Mouse (Mus musculus) midbrain, embryonic 10.5 days (tissue): ENCODE measurements around the gene Rhobtb1. TPM values are rescaled to one million over a fixed set of nuclear protein-coding genes. Genes with fewer than 3 reads are reported as not detected.

Experiments used
- DNase-seq: peaks from one replicate; pipeline ENCODE4 v3.0.0-alpha.2; 2017; ENCODE audit warnings: low spot score
- H3K27ac ChIP-seq: fragments of 300-500 bp; sonication (generic); replicated peaks from 2 replicates; pipeline ENCODE4 v1.5.1; 2016; ENCODE audit warnings: mild to moderate bottlenecking
- H3K27me3 ChIP-seq: fragments of 300-500 bp; sonication (generic); 2 replicates; pipeline ENCODE4 v1.6.1; 2016; ENCODE audit warnings: low read depth, mild to moderate bottlenecking; ENCODE audit not compliant: poor library complexity, severe bottlenecking
- H3K36me3 ChIP-seq: fragments of 300-500 bp; sonication (generic); 2 replicates; pipeline ENCODE4 v1.6.1; 2016; ENCODE audit warnings: mild to moderate bottlenecking, moderate library complexity
- H3K4me1 ChIP-seq: fragments of 300-500 bp; sonication (generic); 2 replicates; pipeline ENCODE4 v1.6.1; 2016
- H3K4me3 ChIP-seq: fragments of 300-500 bp; sonication (generic); 2 replicates; pipeline ENCODE4 v1.5.1; 2016; ENCODE audit warnings: mild to moderate bottlenecking, moderate library complexity
- H3K9me3 ChIP-seq: fragments of 300-500 bp; sonication (generic); replicated peaks from 2 replicates; pipeline ENCODE4 v1.6.1; 2016; ENCODE audit warnings: mild to moderate bottlenecking
- WGBS: fragments of 180-500 bp; shearing (Covaris S2); methylation state at CpG from one replicate; pipeline ENCODE4 v1.1.7; 2016; 5-methylcytosine and 5-hydroxymethylcytosine counted together
- polyA plus RNA-seq: library from polyadenylated mRNA; unstranded; fragments of >200 nt; fragmentation: Nextera tagmentation; extraction: Ambion mirVana; gene quantifications from 2 replicates; pipeline ENCODE4 v1.2.1, GENCODE M21; 2016

Rhobtb1 gene
- polyA plus RNA-seq, 1 experiment from 2014 or later, result 12.6 TPM

DNA sequence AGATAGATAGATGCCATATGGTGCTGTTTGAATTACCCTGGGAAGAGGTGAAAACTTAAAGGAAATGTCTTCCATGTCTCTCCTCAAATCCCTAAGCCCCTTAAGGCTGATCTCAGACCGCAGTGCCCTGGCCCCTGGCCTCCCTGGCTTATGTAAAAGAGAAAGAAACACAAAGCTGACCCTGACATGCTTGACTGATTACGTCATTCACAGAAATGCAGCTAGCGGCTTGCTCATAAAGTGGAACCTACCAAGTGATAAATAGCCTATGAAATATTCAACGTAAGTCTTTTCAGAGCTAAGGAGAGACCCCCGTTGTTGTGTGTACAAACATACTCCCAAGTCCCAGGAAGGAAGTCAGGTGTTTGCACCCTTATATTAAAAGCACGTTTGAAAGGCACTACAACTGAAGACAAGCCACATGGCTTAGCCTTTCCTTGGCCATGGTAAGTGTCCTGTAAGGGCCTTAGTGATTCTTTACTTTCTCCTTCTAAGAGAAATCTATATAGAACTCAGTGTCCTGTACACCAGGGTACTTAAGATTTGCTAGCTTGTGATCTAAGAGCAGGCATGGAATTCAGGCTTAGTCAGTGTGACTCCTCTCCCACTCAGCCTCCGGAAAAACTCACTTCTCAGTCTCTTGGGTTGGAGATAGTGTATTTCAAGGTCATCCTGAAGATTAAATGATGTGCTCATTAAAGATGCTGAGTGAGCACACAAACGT is 53.6 kb downstream of the Rhobtb1 start:
- Histone ChIP-seq H3K27ac (peak overlapping the region; percentile 56), H3K4me3 (no peak overlapping the region)

DNA sequence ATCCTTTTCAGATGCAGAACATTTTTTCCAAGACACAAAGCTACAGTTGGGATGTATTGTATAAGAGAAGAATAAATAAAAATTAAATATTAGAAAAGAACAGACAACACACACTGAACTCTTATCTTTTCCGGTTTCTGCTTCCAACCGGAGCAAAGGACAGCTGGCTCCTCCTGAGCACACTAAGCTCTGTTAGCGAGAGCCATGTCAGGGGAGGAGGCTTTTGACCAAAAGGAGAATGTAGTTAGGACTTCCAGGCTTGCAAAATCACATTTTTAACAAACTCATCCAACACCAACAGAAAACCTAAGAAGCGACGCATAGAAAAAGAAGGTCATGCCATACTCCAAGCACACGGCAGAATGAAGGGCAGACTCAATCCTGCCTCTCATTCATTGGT is 54.8 kb downstream of the Rhobtb1 start:
- no peaks in the 10 kb centered on the region for H3K27me3 ChIP-seq
- H3K27ac ChIP-seq, result no peak overlapping the region
- no peaks in the 10 kb centered on the region for H3K9me3 ChIP-seq
- DNase-seq, result no peak
- H3K36me3 ChIP-seq, result 0 out of 2 replicates have a peak, but pooled peaks cover 3% of the 10 kb centered on the region
- no peak overlapping the region for H3K4me3 ChIP-seq
- peaks cover 13% of the 10 kb centered on the region for H3K4me1 ChIP-seq
- 91% methylated on average over 6 of the region's 6 CpGs for WGBS

More for the DNA sequence above, 53.6 kb downstream of the Rhobtb1 start:
- Histone ChIP-seq H3K27me3 (no peaks in the 10 kb centered on the region), H3K9me3 (no peaks in the 10 kb centered on the region), H3K36me3 (no peaks in the 10 kb centered on the region), H3K4me1 (peaks cover 13% of the 10 kb centered on the region)
- peak; percentile 42 for DNase-seq
- WGBS, result 34% methylated on average over 8 of the region's 8 CpGs

DNA sequence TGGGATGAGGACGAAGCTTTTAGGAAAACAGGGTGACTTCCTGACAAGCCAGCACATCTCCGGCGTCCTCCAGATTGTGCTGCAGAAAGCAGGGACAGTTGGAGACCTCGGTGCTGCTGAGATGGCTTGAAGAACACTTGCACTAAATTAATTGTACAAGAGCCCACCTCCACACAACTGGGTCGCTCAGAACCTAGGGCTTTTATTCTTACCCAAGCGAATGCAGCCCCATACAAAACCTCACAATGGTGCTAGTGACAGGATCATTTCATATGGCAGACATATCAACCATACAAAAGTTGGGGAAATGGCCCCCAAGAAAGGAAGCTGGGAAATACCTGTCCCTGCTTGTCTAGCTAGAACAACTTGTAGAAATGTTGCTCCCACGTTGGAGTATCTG is 56.2 kb downstream of the Rhobtb1 start:
- Histone ChIP-seq H3K27me3 (no peaks in the 10 kb centered on the region), H3K36me3 (0 out of 2 replicates have a peak, but pooled peaks cover 3% of the 10 kb centered on the region), H3K4me1 (peaks cover 25% of the 10 kb centered on the region), H3K4me3 (no peak overlapping the region), H3K27ac (no peak overlapping the region), H3K9me3 (no peaks in the 10 kb centered on the region)
- WGBS, result 85% methylated on average over 7 of the region's 7 CpGs
- no peak for DNase-seq

DNA sequence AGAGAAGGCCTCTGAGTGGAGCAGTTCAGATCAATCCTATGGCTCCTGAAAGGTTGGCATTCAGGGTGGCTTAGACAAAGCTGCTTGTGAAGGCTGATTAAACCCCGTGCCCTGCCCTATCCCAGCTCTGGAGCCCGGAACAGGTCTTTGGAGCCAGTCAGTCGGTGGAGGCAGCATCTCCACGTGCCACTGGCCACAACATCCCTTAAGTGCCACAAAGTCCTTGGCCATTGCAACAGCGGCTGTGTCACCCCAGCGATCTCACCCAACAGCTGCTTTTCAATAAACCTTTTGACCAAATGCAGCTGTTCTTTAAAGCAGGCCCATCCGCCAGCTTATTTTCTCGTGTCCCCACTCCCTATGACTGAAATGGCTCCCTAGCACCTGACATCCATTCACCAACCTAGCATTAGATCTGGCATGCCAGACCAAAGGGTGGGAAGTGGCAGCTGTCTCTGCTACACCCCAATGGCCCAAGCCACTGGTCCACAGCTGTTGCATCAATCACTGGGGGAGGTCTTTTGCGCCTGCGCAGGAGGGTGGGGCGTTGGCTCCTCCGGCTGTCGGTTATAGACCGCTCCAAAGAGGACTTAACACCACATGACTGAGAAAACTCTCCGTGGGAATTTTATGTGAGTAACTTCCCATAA is 56.9 kb downstream of the Rhobtb1 start:
- no peaks in the 10 kb centered on the region for H3K27me3 ChIP-seq
- H3K36me3 ChIP-seq, result 0 out of 2 replicates have a peak, but pooled peaks cover 3% of the 10 kb centered on the region
- WGBS, result 88% methylated on average over 15 of the region's 15 CpGs
- no peak overlapping the region for H3K4me3 ChIP-seq
- DNase-seq, result no peak
- H3K9me3 ChIP-seq, result no peaks in the 10 kb centered on the region
- H3K27ac ChIP-seq, result no peak overlapping the region
- H3K4me1 ChIP-seq, result peaks cover 25% of the 10 kb centered on the region

DNA sequence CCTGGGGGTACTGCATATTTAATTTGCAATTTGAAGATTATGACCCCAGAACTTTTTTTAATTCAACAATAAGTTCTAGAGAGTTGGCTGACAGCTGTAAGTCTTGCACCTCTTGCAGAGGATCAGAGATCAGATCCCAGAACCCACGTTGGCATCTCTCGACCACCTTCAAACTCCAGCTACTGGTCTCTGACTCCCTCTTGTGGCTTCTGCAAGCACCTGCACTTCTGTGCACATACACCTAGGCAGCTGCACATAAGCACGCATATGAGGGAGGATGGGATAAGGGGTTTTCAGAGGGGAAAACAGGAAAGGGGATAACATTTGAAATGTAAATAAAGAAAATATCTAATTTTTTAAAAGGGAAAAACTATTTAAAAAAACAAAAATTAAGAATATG is 57.5 kb downstream of the Rhobtb1 start:
- H3K9me3 ChIP-seq, result no peaks in the 10 kb centered on the region
- no peaks in the 10 kb centered on the region for H3K27me3 ChIP-seq
- H3K27ac ChIP-seq, result no peak overlapping the region
- 0 out of 2 replicates have a peak, but pooled peaks cover 3% of the 10 kb centered on the region for H3K36me3 ChIP-seq
- WGBS, result 94% methylated on average over 3 of the region's 3 CpGs
- no peak overlapping the region for H3K4me3 ChIP-seq
- DNase-seq, result no peak
- peaks cover 31% of the 10 kb centered on the region for H3K4me1 ChIP-seq

DNA sequence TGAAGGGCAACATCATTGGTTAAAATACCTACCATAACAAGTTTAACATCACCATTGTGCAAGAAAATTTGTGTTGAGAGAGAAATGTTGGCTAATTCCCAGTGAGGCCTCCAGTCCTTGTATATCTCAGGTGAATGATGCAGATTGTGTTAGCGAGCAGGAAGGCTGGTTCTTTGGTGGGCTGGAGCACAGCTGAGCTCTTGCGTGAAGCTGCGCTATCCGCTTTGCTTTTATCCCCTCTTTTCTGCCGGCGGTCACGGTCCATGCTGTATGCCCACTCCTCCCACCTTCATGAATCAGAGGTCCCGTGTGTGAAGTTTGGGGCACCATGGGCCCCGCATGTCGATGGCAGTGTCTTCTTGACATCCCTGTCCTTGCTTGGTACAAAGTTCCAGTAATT is 58.8 kb downstream of the Rhobtb1 start:
- no peak for DNase-seq
- Histone ChIP-seq H3K9me3 (no peaks in the 10 kb centered on the region), H3K4me3 (no peak overlapping the region), H3K36me3 (0 out of 2 replicates have a peak, but pooled peaks cover 3% of the 10 kb centered on the region), H3K27me3 (no peaks in the 10 kb centered on the region), H3K27ac (no peak overlapping the region), H3K4me1 (peaks cover 31% of the 10 kb centered on the region)
- 96% methylated on average over 10 of the region's 10 CpGs for WGBS

DNA sequence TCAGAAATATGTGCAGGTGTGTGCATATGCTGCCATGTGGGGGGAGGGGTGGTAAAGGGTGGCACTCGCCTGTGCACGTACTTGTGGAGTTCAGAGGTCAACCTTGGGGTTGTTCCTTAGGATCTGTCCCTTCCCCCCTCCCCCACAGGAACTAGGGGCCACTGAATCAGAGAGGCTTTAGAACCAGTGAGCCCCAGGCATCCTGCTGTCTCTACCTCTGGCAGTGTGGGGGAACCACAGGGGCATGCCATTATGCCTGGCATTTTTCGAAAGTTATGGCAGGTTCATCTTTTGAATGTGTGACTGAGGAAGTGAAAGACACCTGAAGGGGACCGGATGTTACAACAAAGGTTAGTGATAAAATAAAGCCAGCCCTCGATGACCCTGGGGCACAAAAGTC is 59.4 kb downstream of the Rhobtb1 start:
- 81% methylated on average over 5 of the region's 5 CpGs for WGBS
- Histone ChIP-seq H3K9me3 (no peaks in the 10 kb centered on the region), H3K27me3 (no peaks in the 10 kb centered on the region), H3K27ac (no peak overlapping the region), H3K4me1 (peaks cover 25% of the 10 kb centered on the region), H3K36me3 (0 out of 2 replicates have a peak, but pooled peaks cover 7% of the 10 kb centered on the region), H3K4me3 (no peak overlapping the region)
- DNase-seq, result no peak

DNA sequence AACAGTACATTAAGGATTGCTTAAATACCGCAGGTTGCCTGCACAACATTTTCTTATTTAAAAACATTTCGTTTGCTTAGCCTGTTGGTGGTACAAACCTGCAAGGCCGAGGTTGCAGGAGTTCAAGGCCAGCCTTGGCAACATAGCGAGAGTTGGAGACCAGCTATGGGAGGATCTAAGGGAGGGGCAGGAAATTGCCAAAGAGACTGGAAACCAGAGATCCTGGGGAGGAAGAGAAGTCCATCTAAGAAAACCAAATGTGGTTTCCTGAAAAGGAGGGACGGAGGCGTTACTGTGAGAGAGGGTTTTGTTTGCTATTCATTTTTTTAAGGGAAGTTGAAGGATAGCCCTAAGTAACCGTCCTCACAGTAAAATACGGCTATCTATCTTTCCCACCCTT is 60.3 kb downstream of the Rhobtb1 start:
- Histone ChIP-seq H3K4me3 (peak overlapping the region; percentile 89), H3K36me3 (peaks cover 16% of the 10 kb centered on the region), H3K4me1 (peaks cover 25% of the 10 kb centered on the region), H3K27ac (peak overlapping the region; percentile 98), H3K27me3 (no peaks in the 10 kb centered on the region), H3K9me3 (peaks cover 4% of the 10 kb centered on the region)
- no peak for DNase-seq
- 59% methylated on average over 8 of the region's 8 CpGs for WGBS

DNA sequence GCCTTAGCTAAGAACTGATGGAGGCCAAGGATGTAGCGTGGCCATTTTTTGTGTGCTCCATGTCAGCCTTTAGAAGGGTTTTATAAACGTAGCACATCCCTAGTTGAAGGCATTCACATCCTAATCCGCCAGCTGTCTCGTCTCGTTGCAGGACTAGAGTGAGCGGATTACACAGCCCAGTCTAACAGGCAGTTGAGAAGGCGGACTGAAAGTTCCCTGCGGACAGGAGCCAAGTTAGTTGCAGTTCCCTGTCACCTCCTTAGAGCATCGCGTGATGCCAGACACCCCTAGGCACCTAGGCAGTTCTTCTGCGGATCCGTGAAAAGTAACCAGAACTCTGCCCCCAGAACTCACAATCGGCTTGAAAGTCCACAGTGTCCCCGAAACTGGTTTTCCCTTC is 60.7 kb downstream of the Rhobtb1 start:
- Histone ChIP-seq H3K36me3 (peaks cover 20% of the 10 kb centered on the region), H3K4me3 (peak overlapping the region; percentile 89), H3K27ac (peak overlapping the region; percentile 98), H3K4me1 (peaks cover 25% of the 10 kb centered on the region), H3K27me3 (no peaks in the 10 kb centered on the region), H3K9me3 (peaks cover 7% of the 10 kb centered on the region)
- peak; percentile 65 for DNase-seq
- 3% methylated on average over 14 of the region's 14 CpGs for WGBS

DNA sequence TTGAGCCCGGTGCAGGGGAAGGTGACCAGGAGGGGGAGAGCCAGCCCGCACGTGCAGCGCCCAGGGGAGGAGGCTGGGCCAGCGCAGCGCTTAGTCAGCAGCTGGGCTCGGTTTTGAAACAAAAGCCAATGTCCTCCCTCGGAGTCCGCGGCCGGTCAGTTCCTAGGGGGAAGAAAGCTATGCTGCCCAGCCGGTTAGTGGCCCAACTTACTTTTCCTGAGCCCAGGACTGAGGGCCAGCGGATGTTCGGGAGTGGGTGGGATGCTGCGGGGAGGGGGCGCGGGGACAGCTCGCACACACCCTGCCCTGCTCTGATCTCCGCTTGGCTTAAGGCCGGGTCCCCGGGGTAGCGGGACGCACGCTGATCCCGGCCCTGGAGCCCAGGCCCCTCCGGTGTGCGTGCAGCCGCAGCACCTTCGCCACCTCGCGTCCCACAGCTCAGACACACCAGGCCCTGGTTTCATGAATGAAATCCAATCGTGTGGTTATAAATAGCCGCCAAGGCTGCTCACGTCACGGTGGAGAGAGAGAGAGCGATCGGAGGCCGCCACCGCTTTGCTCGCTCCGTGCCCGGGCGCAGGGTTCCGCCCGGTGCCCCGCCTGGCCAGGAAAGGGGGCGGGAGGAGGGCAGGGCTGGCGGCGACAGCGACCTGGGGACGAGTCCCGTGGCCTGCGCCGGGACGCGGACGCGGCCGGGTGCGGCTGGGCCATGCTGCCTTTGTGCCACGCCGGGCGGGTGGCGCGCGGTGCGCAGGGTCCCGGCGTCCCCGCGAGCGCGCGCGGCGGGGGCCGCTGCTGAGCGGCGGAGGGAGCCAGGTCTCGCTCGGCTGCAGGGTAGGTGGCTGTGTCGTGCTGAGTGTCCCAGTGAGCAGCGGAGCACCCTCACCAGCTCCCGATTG is 61.6 kb downstream of the Rhobtb1 start, which contains the start of gene A930033H14Rik:
Gene A930033H14Rik, minus strand, starts transcription at position 557 of the 899 bp plus-strand sequence.
- Histone ChIP-seq H3K36me3 (peaks cover 28% of the 10 kb centered on the region), H3K27me3 (no peaks in the 10 kb centered on the region), H3K9me3 (peaks cover 7% of the 10 kb centered on the region), H3K4me1 (peaks cover 25% of the 10 kb centered on the region), H3K27ac (peak within 1 kb of the TSS; percentile 98), H3K4me3 (peak within 1 kb of the TSS; percentile 89)
- under 1% methylated on average over 82 of the region's 84 CpGs for WGBS
- DNase-seq, result peak; percentile 83

DNA sequence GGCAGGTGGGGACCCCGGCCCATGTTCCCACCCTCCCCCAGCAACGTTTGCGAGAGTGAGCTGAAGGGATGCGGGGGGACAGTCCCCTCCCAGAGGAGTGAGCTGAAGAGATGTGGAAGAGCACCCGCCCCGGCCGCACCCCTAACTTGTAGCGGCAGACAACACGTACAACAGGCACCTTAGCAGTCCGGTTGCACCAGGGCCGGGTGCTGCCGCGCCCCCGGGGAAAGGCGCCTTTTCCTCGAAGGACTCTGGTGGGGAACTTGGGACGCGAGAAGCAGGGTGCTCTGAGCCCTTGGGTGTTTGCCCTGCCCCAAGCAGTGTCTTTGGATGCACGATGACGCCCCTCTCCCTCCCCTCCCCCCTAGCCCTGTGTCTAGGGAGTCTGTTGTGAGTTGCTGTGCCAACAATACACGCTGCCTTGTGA is 62.2 kb downstream of the Rhobtb1 start:
- DNase-seq, result no peak
- H3K4me1 ChIP-seq, result peaks cover 25% of the 10 kb centered on the region
- H3K9me3 ChIP-seq, result peaks cover 7% of the 10 kb centered on the region
- WGBS, result 0% methylated on average over 21 of the region's 21 CpGs
- no peaks in the 10 kb centered on the region for H3K27me3 ChIP-seq
- H3K36me3 ChIP-seq, result peaks cover 33% of the 10 kb centered on the region
- H3K27ac ChIP-seq, result peak overlapping the region; percentile 98
- H3K4me3 ChIP-seq, result peak overlapping the region; percentile 89

DNA sequence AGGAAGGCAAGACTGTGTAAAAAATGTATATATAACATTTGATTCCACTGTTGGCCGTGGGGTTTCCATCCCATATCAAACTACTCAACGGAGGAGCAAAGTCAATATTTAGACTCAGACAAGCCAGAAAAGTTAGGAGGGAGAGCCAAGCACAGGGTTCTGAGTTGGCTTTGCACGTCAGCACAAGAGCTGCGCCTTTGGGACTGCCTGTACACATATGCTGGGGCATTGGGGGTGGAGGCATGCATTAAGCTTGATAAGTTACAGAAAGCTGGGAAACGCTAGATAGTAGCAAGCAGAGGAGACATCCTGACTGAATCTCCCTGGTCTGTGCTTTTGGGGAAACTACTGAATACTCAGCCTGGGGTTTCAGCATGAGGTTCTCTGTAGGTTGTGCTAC is 62.8 kb downstream of the Rhobtb1 start:
- Histone ChIP-seq H3K4me3 (peak overlapping the region; percentile 89), H3K27ac (peak overlapping the region; percentile 98), H3K9me3 (peaks cover 7% of the 10 kb centered on the region), H3K27me3 (no peaks in the 10 kb centered on the region), H3K36me3 (peaks cover 38% of the 10 kb centered on the region), H3K4me1 (peaks cover 25% of the 10 kb centered on the region)
- DNase-seq, result no peak
- WGBS, result 39% methylated on average over 5 of the region's 5 CpGs
